Mouse (Mus musculus): ENCODE measurements around the gene Rpl10l.

Rpl10l gene

DNA sequence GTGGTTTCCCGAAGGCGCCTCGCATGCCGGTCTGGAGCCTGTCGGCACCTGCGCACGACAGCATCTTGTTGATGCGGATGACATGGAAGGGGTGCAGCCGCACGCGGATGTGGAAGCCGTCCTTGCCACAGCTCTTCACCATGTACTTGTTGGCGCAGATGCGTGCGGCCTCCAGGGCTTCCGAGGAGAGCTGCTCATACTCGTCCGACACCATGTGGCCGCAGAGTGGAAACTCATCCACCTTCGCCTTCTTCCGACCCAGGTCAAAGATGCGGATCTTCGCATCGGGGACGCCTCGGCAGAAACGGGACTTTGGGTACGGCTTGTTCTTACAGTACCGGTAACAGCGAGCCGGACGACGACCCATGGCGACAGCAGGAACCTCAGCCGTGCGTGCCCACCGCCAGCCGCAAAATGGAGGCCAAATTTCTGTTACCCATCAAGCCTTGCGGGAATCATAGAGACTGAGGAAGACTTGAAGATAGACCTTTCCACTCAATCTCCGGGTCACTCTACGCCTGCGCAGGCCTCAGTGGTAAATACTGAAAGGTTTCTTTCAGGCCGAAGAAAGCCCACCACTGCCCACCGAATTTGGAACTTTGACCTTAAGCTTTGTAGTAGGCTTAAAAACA lies at the start of gene Rpl10l:
Gene Rpl10l (minus strand): TSS at position 411 of the 632 bp plus-strand sequence.
- DNase-seq: no peak

DNA sequence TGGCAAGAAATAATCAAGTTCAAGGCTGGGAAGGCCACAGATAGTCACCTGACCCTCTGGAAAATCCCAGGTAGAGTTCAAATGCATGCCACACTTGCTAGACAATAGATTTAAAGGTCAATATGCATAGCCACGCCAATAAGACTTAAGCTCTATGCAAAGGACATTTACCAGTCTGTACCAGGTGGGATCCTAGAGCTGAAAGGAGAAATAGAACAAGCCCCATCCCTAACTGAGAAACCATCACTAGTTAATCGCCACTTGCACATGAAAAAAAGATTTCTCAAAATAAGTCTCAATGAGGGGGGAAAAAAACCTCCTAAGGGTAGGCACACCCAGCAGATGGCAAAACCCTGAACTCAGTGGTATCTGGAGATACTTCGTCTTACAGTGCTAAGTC lies 8.3 kb downstream of the Rpl10l start:
- DNase-seq: no peak

DNA sequence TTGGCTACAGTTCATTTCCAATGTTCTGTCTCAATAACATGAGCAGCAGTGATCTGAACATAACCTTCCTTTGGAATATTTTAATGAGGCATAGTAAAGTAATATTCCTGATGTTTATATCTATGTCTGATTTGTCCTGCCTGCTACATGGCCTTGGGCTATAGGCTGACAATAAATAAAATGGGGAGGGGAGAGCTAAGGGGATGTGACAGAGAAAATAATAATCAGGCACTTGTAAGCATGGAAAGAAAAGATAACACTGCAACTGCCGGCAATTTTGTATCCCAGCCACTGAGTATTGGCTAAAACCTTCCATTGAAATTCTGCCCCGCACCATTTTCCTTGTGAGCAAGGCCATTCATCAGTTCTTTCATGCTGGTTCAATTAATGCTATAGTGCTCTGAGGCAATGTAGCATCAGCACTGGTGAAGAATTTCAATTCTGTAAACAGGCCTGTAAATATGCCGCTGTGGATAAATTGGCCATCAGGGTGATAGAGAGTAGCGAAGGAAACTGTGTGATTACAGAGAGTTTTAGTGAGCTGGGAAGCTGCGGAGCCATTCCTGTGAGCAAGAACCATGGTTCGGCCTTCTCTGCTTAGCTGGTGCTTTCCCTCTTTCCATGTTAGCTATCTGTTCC lies 38.6 kb downstream of the Rpl10l start:
- no peak for DNase-seq

DNA sequence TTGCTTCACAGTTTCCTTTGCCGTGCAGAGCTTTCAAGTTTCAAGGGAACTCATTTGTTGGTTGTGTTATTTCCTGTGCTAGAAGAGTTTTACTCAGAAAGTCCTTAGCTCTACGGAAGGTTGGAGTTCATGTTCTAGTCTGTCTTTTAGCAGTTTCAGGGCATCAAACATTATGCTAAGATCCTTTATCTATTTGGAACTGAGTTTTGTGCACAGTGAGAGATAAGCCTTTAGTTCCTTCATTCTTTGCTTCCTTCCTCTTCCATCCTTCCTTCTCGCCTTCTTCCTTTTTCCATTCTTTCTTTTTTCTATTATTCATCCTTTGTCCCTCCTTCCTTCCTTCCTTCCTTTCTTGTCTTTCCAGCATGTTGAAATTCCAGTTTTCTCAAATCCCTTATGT lies 50.0 kb downstream of the Rpl10l start:
- DNase-seq: no peak

All from thymus, postnatal 36 days (tissue).